Mouse (Mus musculus): ENCODE measurements around the gene Serf1. TPM values are rescaled to one million over a fixed set of nuclear protein-coding genes. Genes with fewer than 3 reads are reported as not detected.

Gene Serf1
- 2.0 TPM for total RNA-seq (2023)

DNA sequence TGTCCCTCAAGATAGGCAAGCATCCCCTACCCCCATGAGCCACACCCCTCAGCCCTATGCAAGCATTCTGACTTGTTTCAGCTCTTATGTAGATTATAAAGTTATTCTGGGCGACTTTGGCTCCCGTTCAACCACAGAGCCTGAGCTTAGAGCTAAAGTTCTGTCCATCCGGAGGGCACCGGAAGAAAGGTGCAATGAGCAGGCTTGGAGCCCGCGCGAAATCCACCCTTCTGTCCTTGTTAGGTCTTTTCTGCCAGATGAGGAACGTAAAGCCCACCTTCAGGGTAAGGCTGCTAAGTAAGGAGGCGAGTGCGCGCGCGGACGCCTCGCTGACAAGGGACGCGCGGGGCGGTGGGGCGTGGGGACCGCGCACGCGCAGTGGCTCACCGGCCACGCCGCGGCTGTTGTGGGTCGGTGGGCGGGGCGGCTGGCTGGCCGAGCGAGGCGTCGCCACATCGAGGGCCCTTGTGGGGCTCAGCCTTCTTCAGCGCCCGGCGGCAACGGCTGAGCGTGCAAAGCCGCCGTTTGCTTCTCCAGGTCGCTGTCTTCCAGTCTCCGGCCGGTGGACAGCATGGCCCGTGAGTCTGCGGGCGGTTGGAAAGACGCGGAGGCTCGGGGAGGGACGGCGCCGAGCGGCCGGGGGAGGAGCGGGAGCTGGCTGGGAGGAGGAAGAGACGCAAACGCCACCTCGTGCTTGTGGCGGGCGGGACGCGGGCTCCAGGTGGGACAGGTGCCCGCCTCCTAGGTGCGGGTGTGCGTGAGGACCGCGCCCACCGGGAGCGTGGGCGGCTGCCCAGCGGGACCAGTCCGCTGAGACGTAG, at the start of gene Serf1:
Serf1 (plus strand) TSS at position 361 of the 821 bp plus-strand sequence.

DNA sequence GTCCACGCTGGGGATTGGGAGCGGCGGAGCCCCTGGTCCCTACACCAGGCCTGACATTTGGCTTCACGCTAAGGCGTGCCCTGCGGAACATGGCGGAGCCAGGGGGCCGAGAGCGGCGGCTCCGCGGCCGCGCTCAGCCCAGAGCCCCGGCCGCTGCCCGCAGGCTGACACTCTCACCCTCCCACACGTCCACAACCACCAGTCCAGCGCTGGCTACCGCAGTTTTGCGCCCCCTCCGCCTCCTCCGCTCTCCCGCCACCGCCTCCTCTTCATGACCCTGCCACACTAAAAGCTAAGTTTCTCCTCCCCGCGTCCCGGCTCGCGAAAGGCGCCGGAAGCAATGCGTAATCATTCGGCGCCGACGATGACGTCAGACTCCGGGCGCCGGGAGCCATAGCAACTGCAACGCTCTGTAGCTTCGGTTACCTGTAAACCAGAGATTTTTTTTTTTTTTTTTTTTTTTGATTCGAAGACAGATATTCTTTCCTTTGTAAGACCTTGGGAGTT, 4.0 kb upstream of the Serf1 start, which contains the start of gene Bdp1:
Bdp1 (minus strand) TSS at position 323 of the 507 bp plus-strand sequence.

DNA sequence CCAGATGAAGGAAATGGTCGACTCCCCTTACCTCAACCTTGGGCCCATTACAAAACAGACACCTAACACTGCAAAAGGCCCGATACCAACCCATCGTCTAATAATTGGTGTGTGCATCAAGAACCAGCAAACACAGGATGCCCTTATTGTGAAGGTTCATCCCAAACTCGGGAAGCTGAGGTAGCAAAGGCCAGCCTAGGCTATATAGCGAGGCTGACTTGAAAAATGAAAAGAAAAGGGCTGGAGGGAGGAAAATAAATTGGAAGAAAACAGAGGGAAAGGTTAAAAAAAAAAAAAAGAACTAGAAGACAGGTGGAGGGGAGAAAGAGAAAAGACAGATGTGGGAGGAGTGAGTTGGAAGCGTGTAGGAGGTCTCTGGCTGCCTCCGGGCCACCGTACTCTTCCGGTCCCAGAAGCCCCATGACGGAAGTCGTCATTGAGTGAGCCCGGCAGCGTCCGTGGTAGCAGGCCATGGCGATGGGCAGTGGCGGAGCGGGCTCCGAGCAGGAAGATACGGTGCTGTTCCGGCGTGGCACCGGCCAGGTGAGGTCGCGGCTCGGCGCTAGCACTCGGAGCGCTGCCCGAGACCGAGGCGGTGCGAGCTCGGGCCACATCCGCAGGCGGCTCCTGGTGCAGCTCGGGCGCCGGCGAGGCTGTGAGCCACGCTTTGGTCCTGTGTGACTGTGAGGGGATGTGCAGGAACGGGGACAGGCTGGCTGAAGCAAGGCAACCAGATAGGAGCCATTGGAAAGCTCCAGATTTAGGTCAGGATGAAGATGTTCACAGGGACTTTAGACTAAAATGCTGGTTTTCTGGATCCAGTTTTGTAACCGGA, 16.8 kb downstream of the Serf1 start, which contains the start of gene Smn1:
Smn1 (plus strand) TSS at position 430 of the 835 bp plus-strand sequence.

Other genes starting within 250 kb of the Serf1 start
- not detected for gene Cartpt, start 206.9 kb upstream of the Serf1 start, total RNA-seq (2023)
- 14.6 TPM for gene Mccc2, start 92.4 kb upstream of the Serf1 start, total RNA-seq (2023)
- 77.8 TPM for gene Bdp1, start 3.9 kb upstream of the Serf1 start, total RNA-seq (2023)
- 78.6 TPM for gene Smn1, start 16.8 kb downstream of the Serf1 start, total RNA-seq (2023)
- 1.4 TPM for gene Naip2, start 94.1 kb downstream of the Serf1 start, total RNA-seq (2023)
- 0.62 TPM for gene Naip5, start 138.3 kb downstream of the Serf1 start, total RNA-seq (2023)
- 0.38 TPM for gene Naip6, start 209.7 kb downstream of the Serf1 start, total RNA-seq (2023)

All from CD4-positive naive resting alpha-beta T cell, adult 57 days (primary cell).